Mouse (Mus musculus): ENCODE results near the gene Acaa1b. TPM values are rescaled to one million over a fixed set of nuclear protein-coding genes. Genes with fewer than 3 reads are reported as not detected.

Gene Acaa1b
- total RNA-seq, 2 experiments from 2014 or later, result 1.7 to 1.8 TPM

Other genes starting within 250 kb of the Acaa1b start
- gene Ctdspl, start 230.6 kb downstream of the Acaa1b start, total RNA-seq (2021), result 10 to 100 TPM; 10.1 to 12.7 TPM
- gene Vill, start 104.3 kb downstream of the Acaa1b start, total RNA-seq (2021), result 1 to 10 TPM in 1 of 2 experiments, under 1 TPM in 1; 0.52 to 1.2 TPM
- gene Plcd1, start 63.6 kb downstream of the Acaa1b start, total RNA-seq (2021), result 10 to 100 TPM; 17.9 to 20.0 TPM
- under 1 TPM in 1 of 2 experiments, not detected in 1; 0.10 TPM for gene Dlec1, start 54.6 kb downstream of the Acaa1b start, total RNA-seq (2021)
- gene Gm47289, start 2.1 kb upstream of the Acaa1b start, total RNA-seq (2021), result not detected
- not detected for gene Slc22a13, start 52.0 kb upstream of the Acaa1b start, total RNA-seq (2021)
- 10 to 100 TPM; 43.8 to 44.2 TPM for gene Oxsr1, start 165.3 kb upstream of the Acaa1b start, total RNA-seq (2021)
- 10 to 100 TPM; 83.0 to 88.6 TPM for gene Acaa1a, start 182.6 kb upstream of the Acaa1b start, total RNA-seq (2021)
- gene Myd88, start 184.3 kb upstream of the Acaa1b start, total RNA-seq (2021), result 10 to 100 TPM; 12.2 to 14.3 TPM
- gene Xylb, start 200.3 kb upstream of the Acaa1b start, total RNA-seq (2021), result under 1 TPM; 0.16 to 0.42 TPM
- under 1 TPM in 1 of 2 experiments, not detected in 1; 0.17 TPM for gene Slc22a14, start 208.5 kb upstream of the Acaa1b start, total RNA-seq (2021)
- 1 to 10 TPM; 5.8 to 6.5 TPM for gene Acvr2b, start 245.0 kb upstream of the Acaa1b start, total RNA-seq (2021)

Measured in heart, postnatal 25 days (tissue).